Mouse (Mus musculus): ENCODE results near the gene Fut8.

DNA sequence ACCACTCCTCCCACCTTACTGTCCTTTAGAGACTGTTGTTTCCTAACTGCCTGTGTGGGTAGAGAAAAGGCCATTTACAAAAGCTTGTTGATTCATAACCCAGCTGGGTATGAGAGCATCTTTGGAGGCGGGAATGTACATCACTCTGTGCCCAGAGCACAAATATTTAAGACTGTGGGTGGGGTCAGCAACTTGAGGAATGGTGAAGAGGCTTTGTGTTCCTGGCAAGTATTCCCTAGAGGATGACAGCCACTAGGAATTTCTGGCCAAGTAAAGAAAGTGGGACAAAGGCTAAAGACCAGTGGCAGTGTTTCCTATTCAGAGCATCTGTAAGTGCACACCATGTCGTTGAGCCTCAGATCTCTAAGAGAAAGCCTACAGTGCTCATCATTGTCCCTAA is 242.0 kb downstream of the Fut8 start:
- TF ChIP-seq CTCF (IDR thresholded peaks at IDR 0.05; ENCODE audit: extremely low read depth, insufficient read length, insufficient replicate concordance, low read depth, low read length) (no peak), POLR2A (IDR thresholded peaks at IDR 0.05; ENCODE audit: low read depth, low read length) (no peak)

Measured in small intestine, adult 2 months (tissue).